Mouse (Mus musculus): ENCODE measurements around the gene Plcl1.

DNA sequence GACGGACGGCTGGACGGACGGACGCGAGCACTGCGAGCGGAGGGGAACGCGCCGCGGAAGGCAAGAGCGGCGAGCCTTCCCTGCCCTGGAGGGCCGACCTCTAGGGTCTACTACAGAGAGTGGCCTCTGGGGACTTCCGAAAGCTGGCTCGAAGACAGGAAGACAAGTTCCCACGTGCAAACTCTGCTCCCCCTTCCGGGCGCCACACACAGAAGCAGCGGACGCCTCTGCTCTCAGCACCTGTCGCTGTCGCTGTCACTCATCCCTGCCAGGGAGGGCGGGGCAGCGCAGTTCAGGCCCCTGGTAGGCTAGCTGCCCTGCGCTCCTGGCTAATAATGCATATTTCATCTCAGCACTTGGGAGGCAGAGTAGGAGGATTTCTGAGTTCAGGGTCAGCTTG, 42.1 kb upstream of the Plcl1 start:
- no peak for TF ChIP-seq CTCF (IDR thresholded peaks at IDR 0.05; ENCODE audit: control insufficient read depth, insufficient read depth, insufficient replicate concordance, low read depth, low read length)
- peak; percentile 8; the same call in 1 of the 2 replicates for TF ChIP-seq POLR2A (IDR thresholded peaks at IDR 0.05; ENCODE audit: control insufficient read depth, low read depth, low read length)

Measured in testis, adult 2 months (tissue).